Mouse (Mus musculus) bone marrow macrophage, adult 2 months (primary cell): ENCODE measurements around the gene Pdhb.

Experiments
- CTCF ChIP-seq: IDR thresholded peaks from 2 replicates; pipeline ENCODE4 v1.5.1; 2012; ENCODE audit warnings: low read depth, mild to moderate bottlenecking, low read length, moderate library complexity
- POLR2A ChIP-seq: IDR thresholded peaks from 2 replicates; pipeline ENCODE4 v1.6.1; 2012; ENCODE audit warnings: mild to moderate bottlenecking, low read depth, low read length, borderline replicate concordance

- no peak for TF ChIP-seq CTCF
- TF ChIP-seq POLR2A, result no peak
These were observed 40.2 kb upstream of the Pdhb start for GRCm38 (mm10) chr14:8212996-8213395.
